Mouse (Mus musculus) heart, postnatal 25 days (tissue): Measurements from ENCODE around the gene Chic2. TPM values are rescaled to one million over a fixed set of nuclear protein-coding genes. Genes with fewer than 3 reads are reported as not detected.

Experiments
- DNase-seq: peaks from one replicate; pipeline ENCODE4 v3.0.0; 2022; ENCODE audit warnings: low spot score
- intact Hi-C: fragments of 180-260 bp; cut with DNase I; formaldehyde crosslinking; loops from one replicate; pipeline ENCODE4 v1.15.1; 2025
- total RNA-seq, 2 experiments: library from RNA; stranded (reverse); gene quantifications; 2 replicates each; pipeline ENCODE4 v1.2.3; 2021

Gene Chic2
- 10 to 100 TPM; 20.5 to 23.2 TPM for total RNA-seq

DNA sequence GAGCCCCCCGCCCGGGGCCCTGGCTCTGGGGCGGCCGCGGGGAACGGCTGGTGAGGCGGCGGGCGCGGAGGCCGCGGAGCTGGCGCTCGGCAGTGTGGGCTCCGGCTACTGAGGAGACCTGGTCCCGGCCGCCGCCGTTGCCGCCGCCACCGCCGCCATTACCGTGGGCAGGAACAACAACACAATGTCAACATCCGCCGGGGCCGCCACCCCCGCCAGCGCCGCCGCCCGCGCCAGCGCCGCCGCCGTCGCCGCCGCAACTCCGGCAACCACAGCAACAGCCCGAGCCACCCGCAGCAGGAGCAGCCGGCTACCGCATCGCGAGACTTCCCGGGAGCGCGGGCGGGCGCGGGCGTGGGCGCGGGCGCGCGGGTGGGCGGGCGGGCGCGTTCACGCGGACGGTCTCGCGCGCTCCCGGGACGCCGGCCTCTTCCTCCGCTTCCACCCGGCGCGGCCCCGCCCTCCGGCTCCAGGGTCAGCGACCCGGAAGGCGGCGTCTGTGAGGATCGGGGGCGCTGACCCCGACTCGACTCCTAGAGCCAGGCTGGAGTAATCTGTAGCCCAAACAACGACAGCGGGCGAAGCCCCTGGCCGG is at the start of gene Chic2:
Gene Chic2 (minus strand): TSS at position 465 of the 595 bp plus-strand sequence.
- DNase-seq, result peak; percentile 85
- intact Hi-C loops, result loop anchor here (5.0 kb wide), 1 partner anchor 72 kb away; no protein-coding TSS in a partner anchor

DNA sequence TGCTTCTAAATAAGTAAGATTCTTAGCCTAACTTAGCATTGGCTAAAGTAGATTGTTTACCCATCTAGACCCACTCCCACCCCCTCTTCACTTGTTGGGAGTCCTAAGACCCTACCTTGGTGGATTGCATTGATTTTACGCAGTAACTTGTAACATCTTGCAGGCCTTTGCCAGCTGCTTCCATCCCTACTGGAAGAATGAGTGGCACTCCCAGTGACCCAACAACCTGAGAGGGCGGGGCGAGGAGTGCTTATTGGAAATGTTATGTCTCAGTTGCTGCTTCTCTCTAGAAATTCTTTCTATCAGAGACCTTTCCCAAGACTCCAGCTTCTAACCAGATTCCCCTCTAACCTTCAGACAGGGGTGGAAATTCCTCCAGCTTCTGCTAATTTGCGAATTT is 41.3 kb upstream of the Chic2 start:
- DNase-seq, result no peak
- intact Hi-C loops, result no loop called here

DNA sequence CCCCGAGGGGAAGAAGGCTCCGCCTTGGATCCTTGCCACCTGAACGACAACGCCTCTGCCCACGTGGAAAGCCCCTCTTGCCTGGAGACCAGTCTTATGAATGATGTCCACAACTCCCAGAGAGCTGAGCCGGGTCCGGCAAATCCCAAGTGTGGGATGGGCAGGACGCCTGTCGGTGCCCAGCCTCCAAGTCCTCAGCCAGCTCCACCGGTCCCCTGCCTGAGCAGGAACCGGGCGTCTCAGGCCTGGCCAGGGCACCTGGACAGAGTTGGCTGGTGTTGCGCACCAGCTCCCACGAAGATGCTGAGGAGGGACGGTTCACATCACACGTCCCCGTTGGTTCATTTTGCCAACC is 40.9 kb upstream of the Chic2 start:
- intact Hi-C loops, result no loop called here
- no peak for DNase-seq

DNA sequence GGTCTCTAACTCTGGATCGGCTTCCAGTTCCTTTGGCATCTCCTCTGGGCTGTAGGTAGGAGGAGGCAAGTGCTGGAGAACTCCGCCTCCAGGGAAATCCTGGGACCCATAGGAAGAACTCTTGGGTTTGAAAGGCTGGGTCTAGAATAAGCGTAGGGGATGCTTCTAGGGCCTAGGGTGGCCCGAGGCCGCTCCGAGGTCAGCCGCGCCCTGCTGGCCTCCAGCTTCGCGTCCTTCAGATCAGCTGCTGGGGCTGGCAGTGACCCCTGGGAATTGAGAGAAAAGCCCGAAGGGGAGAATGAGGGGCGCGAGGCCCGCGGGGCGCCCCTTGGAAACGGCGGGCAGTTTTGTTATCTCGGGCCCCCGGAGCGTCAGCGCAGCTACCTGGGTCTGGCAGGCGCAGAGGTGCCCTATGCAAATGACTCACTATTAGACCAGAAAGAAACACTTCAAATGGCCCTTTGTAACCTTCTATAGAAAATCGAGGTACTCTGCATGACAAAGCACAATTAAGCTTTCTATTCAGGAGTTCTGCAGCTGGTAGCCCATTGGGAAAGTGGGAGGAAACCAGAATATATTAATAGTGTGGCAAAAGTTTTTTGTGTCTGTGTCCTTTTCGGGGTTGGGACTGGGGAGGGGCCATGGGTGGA is 40.4 kb upstream of the Chic2 start:
- intact Hi-C loops, result loop anchor here (5.0 kb wide), 1 partner anchor 123 kb away; no protein-coding TSS in a partner anchor
- no peak for DNase-seq

DNA sequence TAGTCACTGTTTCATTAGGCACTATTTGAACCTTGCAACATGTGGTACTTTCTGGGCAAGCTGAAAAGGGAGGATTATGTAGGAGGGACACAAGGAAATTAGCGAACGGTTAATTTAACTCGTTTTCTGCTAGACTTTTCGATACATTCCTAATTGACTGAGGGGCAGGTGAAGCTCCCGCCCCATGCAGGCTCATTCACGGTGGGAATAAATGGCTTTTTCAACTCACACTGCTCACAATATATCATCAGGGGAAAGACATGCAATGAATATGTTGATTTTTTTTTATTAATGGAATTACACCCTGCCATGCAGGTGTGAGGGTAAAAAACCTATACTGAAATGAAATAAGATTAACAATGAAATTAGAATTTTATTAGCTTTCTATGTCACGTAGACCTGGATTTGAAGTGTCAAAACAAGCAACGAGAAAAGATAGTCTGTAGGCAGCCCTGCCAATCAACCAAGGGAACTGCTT is 39.9 kb upstream of the Chic2 start:
- intact Hi-C loops, result loop anchor here (5.0 kb wide), 1 partner anchor 122 kb away; no protein-coding TSS in a partner anchor
- DNase-seq, result no peak

DNA sequence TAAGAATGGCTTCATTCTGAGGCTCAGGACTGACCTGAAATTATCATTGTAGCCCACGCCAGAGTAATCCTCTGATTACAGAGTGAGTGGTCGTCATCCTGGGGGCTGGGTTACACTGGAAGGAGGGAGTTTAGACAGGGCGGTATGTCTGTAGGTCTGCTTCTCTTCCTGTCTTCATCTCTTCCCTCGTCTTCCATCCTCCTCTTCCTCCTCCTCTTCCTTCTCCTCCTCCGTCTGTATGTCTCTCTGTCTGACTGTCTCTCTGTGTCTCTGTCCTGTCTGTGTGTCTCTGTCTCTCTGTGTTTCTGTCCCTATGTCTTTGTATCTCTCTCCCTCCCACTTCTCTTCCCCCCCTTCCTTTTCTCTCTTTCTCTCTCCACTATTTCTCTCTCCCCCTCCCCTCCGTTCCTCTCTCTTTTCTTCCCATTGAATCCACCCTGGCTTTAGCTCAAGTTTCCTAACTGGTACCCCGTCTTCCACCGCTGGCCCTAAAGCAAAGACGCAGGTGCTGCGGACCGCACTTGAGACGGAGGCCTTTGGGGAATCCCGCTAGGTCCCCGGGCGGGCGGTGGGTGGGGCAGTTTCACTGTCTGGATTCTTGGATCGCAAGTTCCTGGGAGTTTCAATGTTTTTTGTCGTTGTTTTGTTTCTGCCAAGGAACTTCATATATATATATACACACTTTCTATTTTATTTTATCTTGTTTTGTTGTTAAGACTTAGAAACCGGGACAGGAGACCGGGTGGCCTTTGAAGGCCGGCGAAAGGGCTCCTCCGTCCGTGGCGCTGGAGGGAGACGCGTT is 39.2 kb upstream of the Chic2 start:
- no peak for DNase-seq
- intact Hi-C loops, result loop anchor here (5.0 kb wide), 1 partner anchor 121 kb away; no protein-coding TSS in a partner anchor

DNA sequence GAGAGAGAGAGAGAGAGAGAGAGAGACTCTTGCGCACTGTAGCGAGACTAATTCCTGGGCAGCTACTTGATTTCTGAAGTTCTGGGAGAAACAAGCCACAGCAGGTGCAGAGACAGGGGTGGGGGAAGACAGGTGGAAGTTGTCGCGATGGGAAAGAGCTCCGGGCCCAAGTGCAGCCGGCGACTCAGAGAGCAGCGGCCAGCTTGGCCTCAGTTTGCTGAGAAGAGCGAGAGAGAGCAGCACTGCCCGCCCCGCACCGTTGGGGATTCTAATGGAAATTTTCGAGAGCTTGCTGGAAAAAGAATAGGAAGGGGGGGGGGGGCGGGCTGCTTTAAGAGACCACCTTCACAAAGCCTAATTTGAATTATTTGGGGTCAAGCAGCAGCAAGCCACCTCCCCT is 38.5 kb upstream of the Chic2 start:
- intact Hi-C loops, result loop anchor here (5.0 kb wide), 1 partner anchor 121 kb away; no protein-coding TSS in a partner anchor
- no peak for DNase-seq

DNA sequence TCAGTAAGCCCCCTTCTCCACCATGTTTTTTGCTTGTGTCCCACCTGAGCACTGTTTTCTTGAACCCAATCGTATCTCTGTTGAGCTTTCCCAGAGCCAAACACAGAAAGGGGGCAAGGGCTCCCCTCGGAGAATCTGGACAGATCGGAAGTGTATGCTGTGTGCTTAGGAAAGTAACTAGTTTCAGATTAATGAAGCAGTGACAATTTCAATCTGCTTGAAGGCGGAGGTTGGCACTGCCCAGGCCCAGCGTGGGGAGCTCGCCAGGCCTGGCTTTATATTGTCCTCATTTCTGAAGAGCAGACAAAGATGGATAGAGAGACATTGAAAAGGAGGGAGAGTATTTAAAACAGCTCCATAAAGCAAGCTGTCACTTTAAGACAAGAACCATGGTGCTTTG is 37.9 kb upstream of the Chic2 start:
- intact Hi-C loops, result loop anchor here (5.0 kb wide), 1 partner anchor 120 kb away; no protein-coding TSS in a partner anchor
- no peak for DNase-seq

DNA sequence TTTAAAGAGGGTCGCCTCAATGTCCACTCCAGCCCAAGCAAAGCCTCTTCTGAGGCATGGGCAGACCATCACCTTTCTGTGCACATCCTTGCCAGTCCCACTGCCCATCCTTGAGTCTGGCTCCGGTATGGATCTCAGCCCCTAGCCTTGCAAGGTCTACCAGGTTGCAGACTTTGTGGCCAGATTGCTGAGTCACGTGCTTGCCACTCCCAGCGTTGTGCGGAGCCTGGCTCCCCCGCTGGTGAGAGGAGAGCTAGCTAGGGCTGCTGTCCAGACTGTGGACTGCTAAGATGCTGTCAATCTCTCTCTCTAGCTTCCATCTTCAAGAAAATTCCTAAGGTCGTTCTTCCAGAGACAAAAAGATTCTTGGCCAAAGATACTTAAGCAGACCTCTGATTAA is 35.0 kb upstream of the Chic2 start:
- intact Hi-C loops, result no loop called here
- DNase-seq, result no peak

DNA sequence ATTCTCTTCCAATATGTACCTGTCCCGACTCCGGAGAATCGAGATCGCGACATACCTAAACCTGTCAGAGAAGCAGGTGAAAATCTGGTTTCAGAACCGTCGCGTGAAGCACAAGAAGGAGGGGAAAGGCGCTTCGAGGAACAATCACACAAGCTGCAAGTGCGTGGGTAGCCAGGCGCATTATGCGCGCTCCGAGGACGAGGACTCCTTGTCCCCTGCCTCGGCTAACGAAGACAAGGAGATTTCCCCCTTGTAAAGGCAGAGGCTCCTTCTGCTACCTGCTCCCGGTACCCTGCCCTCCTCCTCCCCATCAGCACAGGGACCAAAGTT is 32.4 kb upstream of the Chic2 start:
- DNase-seq, result no peak
- intact Hi-C loops, result no loop called here

DNA sequence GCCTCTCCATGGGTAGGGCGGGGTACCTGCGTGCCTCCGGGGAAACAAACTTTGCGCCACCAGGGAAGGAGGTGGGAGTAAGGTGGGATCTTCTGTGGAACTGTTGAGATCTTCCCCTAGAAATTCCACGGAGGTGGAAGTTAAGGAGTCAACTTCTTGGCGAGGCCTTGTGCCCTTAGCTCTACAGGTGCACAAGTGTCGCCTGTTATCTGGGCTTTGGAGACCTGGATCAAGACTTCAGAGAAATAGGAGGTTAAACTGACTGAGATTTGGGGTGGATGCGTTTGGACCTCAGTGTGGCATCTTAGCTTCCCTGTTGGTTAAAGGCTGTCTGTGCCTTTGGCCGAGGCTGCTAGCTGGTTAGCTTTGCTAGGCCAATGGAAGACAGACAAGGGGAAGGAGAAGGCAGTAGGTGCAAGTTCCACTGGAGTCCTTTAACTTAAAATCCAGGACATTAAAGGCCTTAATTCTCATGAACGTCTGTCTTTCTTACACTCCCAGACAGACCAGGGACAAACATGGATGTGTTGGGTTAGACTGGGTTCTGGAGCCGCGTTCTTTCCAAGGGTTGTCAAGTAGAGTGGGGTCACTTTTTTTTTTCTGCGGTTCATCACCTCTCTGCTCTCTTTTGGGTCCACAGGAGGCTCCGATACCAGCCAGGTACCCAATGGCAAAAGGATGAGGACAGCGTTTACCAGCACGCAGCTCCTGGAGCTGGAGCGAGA is 31.9 kb upstream of the Chic2 start:
- intact Hi-C loops, result no loop called here

DNA sequence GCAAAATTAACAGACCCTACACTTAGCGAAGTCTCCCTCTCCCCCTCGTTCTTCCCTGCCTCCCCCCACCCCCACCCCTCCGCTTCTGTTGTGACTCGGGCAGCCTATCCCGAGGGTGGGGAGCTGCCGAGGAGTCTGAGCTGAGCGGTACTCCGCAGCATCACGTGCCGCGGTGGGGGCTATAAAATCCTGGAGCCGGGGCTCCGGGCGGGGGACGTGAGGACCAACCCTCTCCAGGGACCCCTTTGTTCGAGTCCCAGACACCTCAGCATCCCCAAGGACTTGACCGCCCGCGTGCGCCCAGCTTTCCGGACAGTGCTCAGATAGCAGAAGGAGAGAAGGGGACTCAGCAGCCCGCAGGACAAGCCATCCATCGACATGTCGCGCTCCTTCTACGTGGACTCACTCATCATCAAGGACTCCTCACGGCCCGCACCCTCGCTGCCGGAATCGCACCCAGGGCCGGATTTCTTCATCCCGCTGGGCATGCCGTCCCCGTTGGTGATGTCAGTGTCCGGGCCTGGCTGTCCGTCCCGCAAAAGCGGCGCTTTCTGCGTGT is 30.9 kb upstream of the Chic2 start, which contains the start of gene Gsx2:
Gene Gsx2 (plus strand): TSS at position 219 of the 559 bp plus-strand sequence.
- no peak for DNase-seq
- intact Hi-C loops, result no loop called here

More for the DNA sequence above, 31.9 kb upstream of the Chic2 start:
- DNase-seq, result no peak

DNA sequence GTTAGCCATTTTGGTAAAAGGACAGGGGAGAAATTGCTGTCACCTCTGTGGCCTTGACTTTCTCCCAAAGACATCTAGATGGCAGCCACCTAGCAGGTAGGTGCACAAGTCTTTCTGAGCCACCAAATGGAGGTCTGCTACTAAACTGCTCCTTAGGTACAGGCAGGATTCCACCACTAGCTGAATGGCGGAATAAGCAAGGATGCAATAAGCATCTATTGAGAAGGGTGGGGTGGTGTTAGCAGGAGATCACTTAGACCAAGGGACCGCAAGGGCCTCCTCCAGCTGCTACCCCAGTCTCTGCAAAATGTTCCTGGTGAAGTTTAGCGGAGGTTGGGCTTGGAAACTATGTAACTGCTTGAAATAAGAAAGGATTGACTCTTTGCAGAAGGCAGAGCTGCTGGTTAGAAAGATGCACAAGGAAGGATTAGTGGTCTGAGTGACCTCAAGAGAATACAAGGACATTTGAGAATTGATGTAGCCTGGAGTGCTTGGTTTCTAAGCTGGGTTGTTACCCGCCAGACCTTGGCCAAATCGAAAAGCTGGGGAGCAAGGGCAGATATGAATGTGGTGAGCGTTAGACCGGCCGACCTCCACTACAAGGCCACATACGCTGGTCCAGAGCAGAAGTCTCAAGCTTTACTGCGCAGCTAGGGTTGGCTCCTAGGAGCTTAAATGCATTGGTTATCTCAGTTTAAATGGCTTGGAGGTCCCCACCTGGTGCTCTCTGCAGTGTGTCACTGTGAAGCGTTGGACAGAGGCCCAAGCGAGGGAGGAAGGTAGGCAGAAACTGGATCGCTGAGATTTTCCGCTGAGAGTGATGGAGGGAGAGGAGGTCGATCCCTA is 30.2 kb upstream of the Chic2 start:
- no peak for DNase-seq
- intact Hi-C loops, result no loop called here

DNA sequence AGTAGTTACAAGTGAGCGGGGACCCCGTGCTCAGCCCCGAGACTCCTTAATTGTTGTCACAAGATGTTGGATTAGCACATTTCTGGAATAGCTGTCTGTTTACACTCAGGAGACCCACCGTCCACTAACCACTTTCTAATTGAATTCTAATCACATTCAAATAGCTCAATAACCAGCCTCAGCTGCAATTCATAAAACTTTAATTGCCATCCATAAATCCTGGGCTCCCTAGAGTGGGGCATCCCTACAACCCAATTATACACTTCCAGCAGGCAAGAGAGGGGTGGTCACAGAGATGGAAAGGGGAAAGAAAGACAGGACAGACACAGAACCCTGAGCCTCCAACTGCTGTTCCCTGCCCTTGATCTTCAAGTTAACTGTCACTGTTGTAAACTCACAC is 29.6 kb upstream of the Chic2 start:
- DNase-seq, result no peak
- intact Hi-C loops, result no loop called here

DNA sequence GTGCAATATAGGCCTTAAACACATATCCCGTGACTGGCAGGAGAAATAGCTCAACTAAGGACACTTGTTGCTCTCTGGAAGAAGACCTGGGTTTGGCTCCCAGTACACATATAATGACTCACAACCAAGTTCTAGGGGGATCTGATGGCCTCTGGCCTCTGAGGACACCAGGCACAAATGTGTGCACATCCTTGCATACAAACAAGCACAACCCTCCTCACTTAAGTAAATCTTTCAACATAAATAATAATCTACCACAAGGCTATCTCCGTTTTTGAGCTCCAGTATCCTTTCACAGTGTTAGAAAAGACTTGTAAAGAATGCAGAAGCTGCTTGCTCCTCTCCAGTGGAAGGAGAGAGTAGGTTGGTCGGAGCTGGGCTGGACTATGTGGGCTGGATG is 29.1 kb upstream of the Chic2 start:
- intact Hi-C loops, result no loop called here
- DNase-seq, result no peak

DNA sequence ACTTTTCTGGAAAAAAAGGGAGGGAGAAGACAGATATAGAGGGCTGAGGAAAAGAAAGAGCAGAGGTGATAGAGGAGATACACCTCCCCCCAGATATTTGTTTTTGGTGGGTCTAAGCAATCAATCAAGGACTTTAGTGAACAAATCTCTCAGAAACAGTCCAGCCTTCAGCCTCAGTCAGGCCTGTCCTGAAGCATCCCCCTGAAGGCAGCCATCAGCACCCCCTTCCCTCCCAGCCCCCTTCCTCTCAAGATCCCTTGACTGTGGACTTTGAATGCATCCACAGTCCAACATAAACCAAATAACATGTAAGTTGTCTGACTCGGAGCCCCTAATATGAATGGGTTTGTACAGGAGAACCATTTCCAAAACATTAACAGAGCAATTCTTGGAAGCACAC is 28.6 kb upstream of the Chic2 start:
- DNase-seq, result no peak
- intact Hi-C loops, result no loop called here

DNA sequence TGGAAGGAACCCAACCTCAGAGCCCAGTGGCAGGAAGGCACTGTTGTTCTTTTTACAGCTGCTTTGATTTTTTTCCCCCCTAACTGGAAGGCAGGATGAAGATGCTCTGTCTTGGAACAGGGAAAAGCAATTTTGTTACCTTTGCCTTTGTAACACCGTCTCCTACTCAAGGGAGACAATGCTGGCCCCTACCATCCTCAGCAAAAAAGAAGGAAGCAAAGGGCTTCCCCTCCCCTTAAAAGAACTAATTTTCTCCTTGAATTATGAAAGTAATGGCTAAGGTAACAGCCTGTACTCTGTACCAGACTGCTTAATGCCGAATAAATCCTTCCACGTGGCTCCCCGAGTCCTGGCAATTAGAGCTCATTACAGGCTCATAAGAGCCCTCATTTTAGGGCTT is 28.0 kb upstream of the Chic2 start:
- no peak for DNase-seq

DNA sequence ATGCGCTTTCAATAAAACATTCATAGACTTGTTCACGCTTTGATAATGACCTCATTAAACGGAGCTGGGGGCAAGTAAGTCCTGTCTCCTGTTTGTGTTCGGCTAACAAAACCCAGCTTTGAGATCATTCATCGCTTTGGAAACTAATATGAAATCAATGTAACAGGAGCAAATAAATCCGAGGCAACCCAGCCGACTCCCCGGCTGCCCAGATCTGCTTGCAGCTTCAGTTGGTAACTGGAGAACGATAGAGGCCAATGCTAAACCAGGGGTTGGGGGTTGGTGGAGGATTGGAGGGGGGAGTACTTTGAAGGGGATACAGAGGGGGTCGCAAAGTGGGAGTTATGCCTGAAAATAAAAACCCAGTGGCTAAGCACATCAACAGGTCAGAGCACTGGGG is 27.4 kb upstream of the Chic2 start:
- no peak for DNase-seq
- intact Hi-C loops, result no loop called here

More for the DNA sequence above, 28.0 kb upstream of the Chic2 start:
- intact Hi-C loops, result no loop called here
